Mouse (Mus musculus) liver, embryonic 12.5 days (tissue): ENCODE data around the gene Hhip. TPM values are rescaled to one million over a fixed set of nuclear protein-coding genes. Genes with fewer than 3 reads are reported as not detected.

Source experiments
- ATAC-seq: fragments of 200-750 bp; cut with Nextera tagmentation; 2 replicates; pipeline ENCODE4 v1.8.0; 2017; ENCODE audit warnings: moderate number of reproducible peaks, mild to moderate bottlenecking, moderate library complexity
- H3K27ac ChIP-seq: fragments of 300-500 bp; sonication (generic); 2 replicates; pipeline ENCODE4 v1.5.1; 2016; ENCODE audit warnings: mild to moderate bottlenecking
- H3K27me3 ChIP-seq: fragments of 300-500 bp; sonication (generic); replicated peaks from 2 replicates; pipeline ENCODE4 v1.6.1; 2016; ENCODE audit warnings: mild to moderate bottlenecking, moderate library complexity
- H3K36me3 ChIP-seq: fragments of 300-500 bp; sonication (generic); 2 replicates; pipeline ENCODE4 v1.6.1; 2016; ENCODE audit warnings: mild to moderate bottlenecking, moderate library complexity
- H3K4me1 ChIP-seq: fragments of 300-500 bp; sonication (generic); 2 replicates; pipeline ENCODE4 v1.6.1; 2016
- H3K4me2 ChIP-seq: fragments of 300-500 bp; sonication (generic); 2 replicates; pipeline ENCODE4 v1.6.1; 2016; ENCODE audit warnings: mild to moderate bottlenecking, moderate library complexity
- H3K4me3 ChIP-seq: fragments of 300-500 bp; sonication (generic); 2 replicates; pipeline ENCODE4 v1.5.1; 2016; ENCODE audit warnings: mild to moderate bottlenecking, moderate library complexity
- H3K9ac ChIP-seq: fragments of 300-500 bp; sonication (generic); 2 replicates; pipeline ENCODE4 v1.6.1; 2016; ENCODE audit warnings: mild to moderate bottlenecking, moderate library complexity
- H3K9me3 ChIP-seq: fragments of 300-500 bp; sonication (generic); replicated peaks from 2 replicates; pipeline ENCODE4 v1.6.1; 2016; ENCODE audit warnings: mild to moderate bottlenecking, moderate library complexity
- WGBS: fragments of 180-500 bp; shearing (Covaris S2); methylation state at CpG from one replicate; pipeline ENCODE4 v1.1.7; 2016; ENCODE audit not compliant: insufficient replicate concordance; 5-methylcytosine and 5-hydroxymethylcytosine counted together
- polyA plus RNA-seq: library from polyadenylated mRNA; unstranded; fragments of >200 nt; fragmentation: Nextera tagmentation; extraction: Ambion mirVana; gene quantifications from 2 replicates; pipeline ENCODE4 v1.2.1, GENCODE M21; 2016

Hhip gene
- polyA plus RNA-seq, 1 experiment from 2014 or later, result 2.1 TPM

DNA sequence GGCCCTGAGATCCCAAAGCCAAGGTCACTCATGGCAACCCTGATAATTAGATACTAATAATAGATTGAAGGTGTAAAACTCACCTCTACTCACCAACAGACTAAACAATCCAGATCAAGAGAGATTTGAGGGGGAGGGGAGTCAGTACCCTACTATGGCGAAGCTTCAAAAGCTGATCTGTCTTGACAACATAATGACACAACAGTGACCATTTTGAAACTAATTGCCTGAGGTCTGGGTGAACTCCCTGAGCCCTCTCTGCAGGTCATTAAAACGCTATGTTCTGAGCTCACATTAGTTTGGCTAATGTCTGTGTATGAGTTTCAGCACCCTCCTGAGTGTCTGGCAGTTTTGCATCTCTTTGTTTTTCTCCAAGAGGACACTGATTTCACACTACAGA, 72.9 kb downstream of the Hhip start:
- 61% methylated on average over 2 of the region's 2 CpGs for WGBS
- Histone ChIP-seq H3K4me3 (no peak overlapping the region), H3K4me2 (no peak overlapping the region), H3K36me3 (no peaks in the 10 kb centered on the region), H3K27ac (no peak overlapping the region), H3K9me3 (no peaks in the 10 kb centered on the region), H3K9ac (no peak overlapping the region), H3K27me3 (no peaks in the 10 kb centered on the region), H3K4me1 (no peaks in the 10 kb centered on the region)
- ATAC-seq, result no peak

DNA sequence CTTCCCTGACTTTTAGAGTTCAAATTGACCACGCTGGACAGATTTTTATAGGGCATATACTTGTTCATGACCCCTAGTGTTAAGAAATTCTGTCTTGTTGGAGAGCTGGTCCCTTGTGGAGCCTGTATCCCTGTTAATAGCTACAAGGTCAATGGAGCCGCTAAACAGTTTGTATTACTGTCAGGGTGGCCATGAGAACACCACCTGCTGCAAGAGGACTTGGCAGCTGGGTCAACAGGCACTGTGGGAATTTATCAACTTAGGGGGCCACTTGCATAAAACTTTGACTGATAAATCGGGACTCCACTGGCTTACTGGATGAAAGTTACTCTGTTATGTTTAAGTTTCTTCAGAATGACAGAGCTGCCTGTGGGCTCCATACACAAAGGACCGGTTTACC, 75.7 kb downstream of the Hhip start:
- Histone ChIP-seq H3K9ac (no peak overlapping the region), H3K36me3 (no peaks in the 10 kb centered on the region), H3K4me2 (no peak overlapping the region), H3K9me3 (no peaks in the 10 kb centered on the region), H3K4me1 (no peaks in the 10 kb centered on the region), H3K27ac (no peak overlapping the region), H3K4me3 (no peak overlapping the region), H3K27me3 (no peaks in the 10 kb centered on the region)
- no peak for ATAC-seq
- WGBS, result 54% methylated on average over 4 of the region's 4 CpGs

- no peaks in the 10 kb centered on the region for H3K9me3 ChIP-seq
- no peak for ATAC-seq
- WGBS, result 64% methylated on average over 6 of the region's 6 CpGs
These were observed 91.6 kb downstream of the Hhip start for GRCm38 (mm10) chr8:79966159-79966558.

GRCm38 (mm10) chr8:79952857-79953256, 104.9 kb downstream of the Hhip start:
- H3K27me3 ChIP-seq, result no peaks in the 10 kb centered on the region
- H3K4me3 ChIP-seq, result no peak overlapping the region
- 10% methylated on average over 3 of the region's 3 CpGs for WGBS

More at GRCm38 (mm10) chr8:79966159-79966558, 91.6 kb downstream of the Hhip start:
- Histone ChIP-seq H3K9ac (no peak overlapping the region), H3K4me1 (no peaks in the 10 kb centered on the region), H3K27ac (no peak overlapping the region), H3K36me3 (no peaks in the 10 kb centered on the region), H3K27me3 (no peaks in the 10 kb centered on the region), H3K4me2 (no peak overlapping the region), H3K4me3 (no peak overlapping the region)

GRCm38 (mm10) chr8:79950376-79950775, 107.4 kb downstream of the Hhip start:
- WGBS, result 49% methylated on average over 3 of the region's 3 CpGs
- Histone ChIP-seq H3K36me3 (no peaks in the 10 kb centered on the region), H3K9ac (no peak overlapping the region), H3K4me3 (no peak overlapping the region), H3K4me1 (no peaks in the 10 kb centered on the region), H3K27ac (no peak overlapping the region), H3K9me3 (no peaks in the 10 kb centered on the region), H3K27me3 (no peaks in the 10 kb centered on the region), H3K4me2 (no peak overlapping the region)
- ATAC-seq, result no peak

More at GRCm38 (mm10) chr8:79952857-79953256, 104.9 kb downstream of the Hhip start:
- no peak for ATAC-seq
- H3K9ac ChIP-seq, result no peak overlapping the region
- no peak overlapping the region for H3K4me2 ChIP-seq
- no peaks in the 10 kb centered on the region for H3K36me3 ChIP-seq
- H3K4me1 ChIP-seq, result no peaks in the 10 kb centered on the region
- H3K9me3 ChIP-seq, result no peaks in the 10 kb centered on the region
- no peak overlapping the region for H3K27ac ChIP-seq

DNA sequence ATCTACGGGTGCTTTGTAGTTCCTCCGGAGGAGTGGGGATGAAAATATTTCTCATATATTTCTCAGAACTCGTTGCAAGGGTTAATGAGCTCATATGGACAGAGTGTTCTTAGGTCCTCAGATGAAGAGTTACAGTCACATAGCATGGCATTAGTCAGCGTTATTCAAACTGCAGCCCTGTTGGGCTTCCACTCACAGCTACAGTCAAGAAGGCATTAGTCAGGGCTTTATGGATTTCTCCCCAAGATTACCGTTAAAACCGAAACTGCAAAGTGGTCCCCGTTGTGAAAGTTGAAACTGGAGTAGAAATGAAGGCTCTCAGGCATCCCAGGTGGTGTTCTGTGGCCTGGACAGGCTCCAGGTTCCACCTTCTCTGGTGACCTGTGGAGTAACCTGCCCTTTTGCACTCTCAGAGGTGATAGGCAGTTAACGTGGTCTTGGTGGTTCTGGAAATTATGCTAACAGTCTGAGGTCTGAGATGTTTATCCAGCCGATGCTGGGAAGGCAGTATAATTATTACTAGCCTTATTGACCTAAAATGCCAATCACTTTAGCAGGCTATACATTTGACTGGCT, 112.2 kb downstream of the Hhip start:
- Histone ChIP-seq H3K4me1 (no peaks in the 10 kb centered on the region), H3K4me3 (no peak overlapping the region), H3K9ac (no peak overlapping the region), H3K9me3 (no peaks in the 10 kb centered on the region), H3K27ac (no peak overlapping the region), H3K27me3 (no peaks in the 10 kb centered on the region), H3K36me3 (no peaks in the 10 kb centered on the region), H3K4me2 (no peak overlapping the region)
- ATAC-seq, result no peak
- WGBS, result 68% methylated on average over 9 of the region's 9 CpGs

DNA sequence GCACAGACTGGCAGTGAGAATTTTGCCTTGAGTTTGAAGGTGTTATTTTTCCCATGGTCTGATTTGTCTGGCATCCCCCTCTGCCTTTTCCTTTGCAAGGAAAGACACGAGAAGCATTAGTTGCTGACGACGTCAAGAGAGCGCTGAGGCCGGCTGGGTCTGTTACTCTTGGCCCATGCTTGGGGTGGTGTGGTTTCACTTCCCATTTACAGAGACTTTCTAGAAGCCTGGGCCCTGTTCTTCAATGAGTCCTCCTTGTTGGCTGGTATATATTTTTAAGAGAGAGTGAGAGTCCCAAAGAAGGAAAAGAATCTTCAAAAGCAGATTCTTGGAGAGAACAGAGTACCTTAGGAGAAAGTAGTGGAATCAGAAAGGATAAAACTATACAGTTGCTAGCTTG, 116.7 kb downstream of the Hhip start:
- 80% methylated on average over 5 of the region's 5 CpGs for WGBS
- no peak overlapping the region for H3K4me2 ChIP-seq
- no peaks in the 10 kb centered on the region for H3K36me3 ChIP-seq
- H3K4me1 ChIP-seq, result no peaks in the 10 kb centered on the region
- no peak overlapping the region for H3K9ac ChIP-seq
- H3K27ac ChIP-seq, result no peak overlapping the region
- H3K4me3 ChIP-seq, result no peak overlapping the region
- no peaks in the 10 kb centered on the region for H3K27me3 ChIP-seq
- H3K9me3 ChIP-seq, result no peaks in the 10 kb centered on the region
- no peak for ATAC-seq

DNA sequence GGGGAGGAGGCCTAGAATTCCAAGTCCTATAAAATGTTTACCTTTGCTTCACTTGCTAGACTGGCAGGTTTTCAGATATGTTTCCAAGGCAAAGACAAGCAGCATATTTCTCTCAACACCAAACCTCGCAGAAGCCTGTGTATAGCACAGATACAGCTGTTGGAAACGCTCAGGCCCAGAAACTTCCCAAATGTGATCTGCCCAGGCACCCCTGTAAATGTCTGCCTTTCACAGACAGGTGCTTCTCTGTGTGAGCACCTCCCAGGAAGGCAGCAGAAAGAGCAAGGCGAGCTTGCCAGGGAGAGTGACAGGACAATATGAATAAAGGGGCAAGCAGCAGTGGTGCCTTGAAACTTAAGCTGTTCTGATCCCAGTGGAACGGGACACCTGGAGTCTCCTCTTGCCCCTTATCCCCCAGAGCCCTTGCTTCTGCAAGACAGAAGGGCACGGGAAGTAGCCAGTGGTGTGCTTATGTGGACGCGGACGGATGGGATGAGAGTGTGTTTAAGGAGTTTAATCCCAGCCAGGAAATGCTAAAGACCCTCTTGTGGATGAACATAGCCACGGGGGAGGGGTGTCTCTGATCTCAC, 120.9 kb downstream of the Hhip start:
- no peaks in the 10 kb centered on the region for H3K9me3 ChIP-seq
- H3K27ac ChIP-seq, result no peak overlapping the region

GRCm38 (mm10) chr8:79935793-79936192, 122.0 kb downstream of the Hhip start:
- H3K9ac ChIP-seq, result no peak overlapping the region
- ATAC-seq, result no peak

More for the DNA sequence above, 120.9 kb downstream of the Hhip start:
- no peak overlapping the region for H3K4me2 ChIP-seq
- ATAC-seq, result no peak
- H3K4me3 ChIP-seq, result no peak overlapping the region
- no peaks in the 10 kb centered on the region for H3K4me1 ChIP-seq
- no peak overlapping the region for H3K9ac ChIP-seq
- no peaks in the 10 kb centered on the region for H3K36me3 ChIP-seq
- no peaks in the 10 kb centered on the region for H3K27me3 ChIP-seq
- 63% methylated on average over 9 of the region's 9 CpGs for WGBS

GRCm38 (mm10) chr8:79929202-79929601, 128.6 kb downstream of the Hhip start:
- Histone ChIP-seq H3K4me1 (no peaks in the 10 kb centered on the region), H3K36me3 (no peaks in the 10 kb centered on the region), H3K4me2 (no peak overlapping the region), H3K27me3 (no peaks in the 10 kb centered on the region), H3K4me3 (no peak overlapping the region), H3K27ac (no peak overlapping the region), H3K9me3 (no peaks in the 10 kb centered on the region), H3K9ac (no peak overlapping the region)
- 61% methylated on average over 4 of the region's 4 CpGs for WGBS
- ATAC-seq, result no peak

More at GRCm38 (mm10) chr8:79935793-79936192, 122.0 kb downstream of the Hhip start:
- WGBS, result 36% methylated on average over 7 of the region's 7 CpGs
- no peaks in the 10 kb centered on the region for H3K27me3 ChIP-seq
- no peaks in the 10 kb centered on the region for H3K9me3 ChIP-seq
- H3K4me2 ChIP-seq, result no peak overlapping the region
- H3K4me3 ChIP-seq, result no peak overlapping the region
- H3K27ac ChIP-seq, result no peak overlapping the region
- no peaks in the 10 kb centered on the region for H3K4me1 ChIP-seq
- no peaks in the 10 kb centered on the region for H3K36me3 ChIP-seq

GRCm38 (mm10) chr8:79917211-79917610, 140.6 kb downstream of the Hhip start:
- Histone ChIP-seq H3K9ac (no peak overlapping the region), H3K4me1 (no peaks in the 10 kb centered on the region), H3K4me2 (no peak overlapping the region), H3K4me3 (no peak overlapping the region), H3K27ac (no peak overlapping the region), H3K9me3 (no peaks in the 10 kb centered on the region), H3K36me3 (no peaks in the 10 kb centered on the region), H3K27me3 (no peaks in the 10 kb centered on the region)
- no peak for ATAC-seq
- 57% methylated on average over 7 of the region's 7 CpGs for WGBS
